Mouse (Mus musculus) midbrain, embryonic 11.5 days (tissue): Measurements from ENCODE around the gene Tor1aip2. TPM values are rescaled to one million over a fixed set of nuclear protein-coding genes. Genes with fewer than 3 reads are reported as not detected.

Source experiments
- ATAC-seq: fragments of 200-750 bp; cut with Nextera tagmentation; 2 replicates; pipeline ENCODE4 v1.8.0; 2017; ENCODE audit warnings: moderate TSS enrichment, moderate library complexity; ENCODE audit not compliant: low FRiP score
- DNase-seq: peaks from one replicate; pipeline ENCODE4 v3.0.0; 2015; ENCODE audit warnings: low spot score; ENCODE audit errors: missing footprints
- H3K27ac ChIP-seq: fragments of 300-500 bp; sonication (generic); 2 replicates; pipeline ENCODE4 v1.5.1; 2014; ENCODE audit warnings: low read depth, low read length
- H3K27me3 ChIP-seq: fragments of 300-500 bp; sonication (generic); 2 replicates; pipeline ENCODE4 v1.6.1; 2014; ENCODE audit warnings: mild to moderate bottlenecking, low read length, moderate library complexity, mixed read lengths; ENCODE audit not compliant: control insufficient read depth, insufficient read depth
- H3K36me3 ChIP-seq: fragments of 300-500 bp; sonication (generic); 2 replicates; pipeline ENCODE4 v1.6.1; 2014; ENCODE audit warnings: mild to moderate bottlenecking, low read length, moderate library complexity, mixed read lengths; ENCODE audit not compliant: control insufficient read depth, insufficient read depth
- H3K4me1 ChIP-seq: fragments of 300-500 bp; sonication (generic); 2 replicates; pipeline ENCODE4 v1.6.1; 2014; ENCODE audit warnings: low read length; ENCODE audit not compliant: control insufficient read depth, insufficient read depth
- H3K4me2 ChIP-seq: fragments of 300-500 bp; sonication (generic); 2 replicates; pipeline ENCODE4 v1.6.1; 2014; ENCODE audit warnings: mild to moderate bottlenecking, moderate library complexity
- H3K4me3 ChIP-seq: fragments of 300-500 bp; sonication (generic); 2 replicates; pipeline ENCODE4 v1.5.1; 2014; ENCODE audit warnings: low read depth, low read length
- H3K9ac ChIP-seq: fragments of 300-500 bp; sonication (generic); 2 replicates; pipeline ENCODE4 v1.6.1; 2014; ENCODE audit warnings: low read length
- H3K9me3 ChIP-seq: fragments of 300-500 bp; sonication (generic); 2 replicates; pipeline ENCODE4 v1.6.1; 2016; ENCODE audit warnings: low read length; ENCODE audit not compliant: control insufficient read depth
- WGBS: fragments of 180-500 bp; shearing (Covaris S2); extraction: QIAGEN DNeasy Blood & Tissue Kit; methylation state at CpG from one replicate; pipeline ENCODE4 v1.1.7; 2014; 5-methylcytosine and 5-hydroxymethylcytosine counted together
- polyA plus RNA-seq: library from polyadenylated mRNA; unstranded; fragments of >200 nt; fragmentation: Nextera tagmentation; extraction: Ambion mirVana; gene quantifications from 2 replicates; pipeline ENCODE4 v1.2.1, GENCODE M21; 2014

The Tor1aip2 gene
- polyA plus RNA-seq, 1 experiment from 2014 or later: 115 TPM

GRCm38 (mm10) chr1:156087586-156087985, 52.4 kb downstream of the Tor1aip2 start:
- WGBS: 87% methylated on average over 5 of the region's 5 CpGs
- Histone ChIP-seq H3K4me3 (no peak overlapping the region), H3K27me3 (no peaks in the 10 kb centered on the region), H3K9me3 (no peaks in the 10 kb centered on the region), H3K4me1 (no peaks in the 10 kb centered on the region), H3K27ac (no peak overlapping the region), H3K36me3 (no peaks in the 10 kb centered on the region), H3K4me2 (no peak overlapping the region), H3K9ac (no peak overlapping the region)
- ATAC-seq (no peak), DNase-seq (no peak)

DNA sequence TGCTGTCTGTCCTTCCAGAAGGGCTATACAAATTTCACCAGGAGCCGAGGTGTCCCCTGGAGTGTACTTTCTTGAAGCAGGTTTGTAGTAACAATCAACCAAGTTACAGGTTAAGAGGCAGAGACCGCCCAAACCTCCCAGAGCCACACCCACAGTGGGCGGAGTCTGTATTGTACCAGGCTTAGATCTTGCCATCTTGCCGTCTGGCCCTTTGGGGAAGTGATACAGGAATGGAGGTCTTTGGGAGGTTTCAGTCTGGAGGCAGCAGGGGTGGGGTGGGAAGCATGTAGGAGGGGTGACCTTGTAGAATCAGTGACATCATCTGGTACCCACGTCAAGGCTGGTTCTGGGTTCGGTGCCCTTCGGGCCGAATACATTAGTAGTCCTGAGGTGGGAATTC, 54.4 kb downstream of the Tor1aip2 start:
- no peaks in the 10 kb centered on the region for H3K36me3 ChIP-seq
- H3K4me3 ChIP-seq: no peak overlapping the region
- H3K27me3 ChIP-seq: no peaks in the 10 kb centered on the region
- H3K27ac ChIP-seq: no peak overlapping the region
- H3K9ac ChIP-seq: no peak overlapping the region
- H3K4me1 ChIP-seq: no peaks in the 10 kb centered on the region
- DNase-seq (no peak), ATAC-seq (no peak; the same call in none of the 2 replicates)
- no peaks in the 10 kb centered on the region for H3K9me3 ChIP-seq
- H3K4me2 ChIP-seq: no peak overlapping the region
- 75% methylated on average over 8 of the region's 8 CpGs for WGBS

DNA sequence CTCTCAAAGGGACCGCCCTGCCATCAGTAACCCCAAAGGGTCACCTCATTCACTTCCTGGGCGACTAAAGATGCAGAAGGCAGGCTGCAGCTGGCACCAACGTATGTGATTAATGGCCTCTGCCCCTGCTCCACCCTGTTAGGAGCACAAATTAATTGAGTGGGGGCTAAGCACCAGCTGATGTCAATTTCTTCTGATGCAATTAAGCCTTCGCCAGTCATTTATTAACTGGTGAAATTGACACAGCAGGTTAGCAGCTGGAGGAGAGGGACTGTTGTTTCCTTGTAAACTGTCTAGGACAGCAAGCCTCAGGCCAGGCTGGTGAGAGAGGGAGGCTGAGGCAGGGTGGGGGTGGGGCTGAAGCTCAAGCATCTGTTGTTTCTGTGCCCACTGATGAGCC, 54.8 kb downstream of the Tor1aip2 start:
- H3K27ac ChIP-seq: no peak overlapping the region
- WGBS: 68% methylated on average over 4 of the region's 4 CpGs

DNA sequence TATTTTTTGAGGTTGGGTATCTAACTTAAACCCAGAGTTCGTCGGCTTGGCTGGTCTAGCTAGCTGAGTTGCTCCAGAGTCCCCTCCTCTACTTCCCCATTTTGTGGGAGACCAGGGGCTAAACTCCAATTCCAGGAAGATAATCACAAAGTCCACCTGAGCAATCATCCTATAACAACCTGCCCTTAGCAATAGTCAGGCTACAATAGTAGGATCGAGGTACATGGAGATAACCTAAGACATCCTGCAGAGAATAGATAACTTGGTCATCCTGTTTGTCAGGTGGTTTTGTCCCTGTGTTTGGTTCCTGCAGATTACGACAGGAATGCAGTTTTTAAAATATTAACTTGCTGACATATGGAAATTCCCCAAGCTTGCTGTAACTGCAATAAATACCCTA, 56.6 kb downstream of the Tor1aip2 start:
- Histone ChIP-seq H3K27ac (no peak overlapping the region), H3K9me3 (no peaks in the 10 kb centered on the region), H3K9ac (no peak overlapping the region), H3K4me2 (no peak overlapping the region), H3K4me1 (no peaks in the 10 kb centered on the region), H3K36me3 (no peaks in the 10 kb centered on the region), H3K4me3 (no peak overlapping the region), H3K27me3 (no peaks in the 10 kb centered on the region)
- no peak for ATAC-seq
- 91% methylated on average over 4 of the region's 4 CpGs for WGBS
- no peak for DNase-seq

More for the DNA sequence above, 54.8 kb downstream of the Tor1aip2 start:
- ATAC-seq (peak; percentile 74; the same call in 1 of the 2 replicates), DNase-seq (no peak)
- Histone ChIP-seq H3K4me1 (no peaks in the 10 kb centered on the region), H3K4me3 (no peak overlapping the region), H3K9me3 (no peaks in the 10 kb centered on the region), H3K4me2 (no peak overlapping the region), H3K9ac (no peak overlapping the region), H3K36me3 (no peaks in the 10 kb centered on the region), H3K27me3 (no peaks in the 10 kb centered on the region)

GRCm38 (mm10) chr1:156103763-156104162, 68.6 kb downstream of the Tor1aip2 start:
- H3K9me3 ChIP-seq: no peaks in the 10 kb centered on the region
- H3K27me3 ChIP-seq: no peaks in the 10 kb centered on the region
- no peaks in the 10 kb centered on the region for H3K36me3 ChIP-seq
- no peak overlapping the region for H3K27ac ChIP-seq
- H3K4me2 ChIP-seq: no peak overlapping the region
- DNase-seq (no peak), ATAC-seq (no peak)
- no peak overlapping the region for H3K9ac ChIP-seq
- H3K4me3 ChIP-seq: no peak overlapping the region
- H3K4me1 ChIP-seq: peaks cover 2% of the 10 kb centered on the region; the same call in 1 of the 2 replicates
- WGBS: 96% methylated on average over 2 of the region's 2 CpGs

GRCm38 (mm10) chr1:156105381-156105780, 70.2 kb downstream of the Tor1aip2 start:
- Histone ChIP-seq H3K4me2 (no peak overlapping the region), H3K9ac (no peak overlapping the region), H3K4me1 (peaks cover 4% of the 10 kb centered on the region; the same call in 1 of the 2 replicates), H3K4me3 (no peak overlapping the region), H3K27ac (no peak overlapping the region), H3K27me3 (no peaks in the 10 kb centered on the region), H3K36me3 (no peaks in the 10 kb centered on the region), H3K9me3 (no peaks in the 10 kb centered on the region)
- WGBS: 88% methylated on average over 2 of the region's 2 CpGs
- no peak for DNase-seq
- no peak for ATAC-seq

GRCm38 (mm10) chr1:156107424-156107823, 72.2 kb downstream of the Tor1aip2 start:
- no peak for DNase-seq
- no peaks in the 10 kb centered on the region for H3K27me3 ChIP-seq
- no peak for ATAC-seq
- no peaks in the 10 kb centered on the region for H3K9me3 ChIP-seq
- no peak overlapping the region for H3K4me3 ChIP-seq
- H3K4me1 ChIP-seq: peaks cover 4% of the 10 kb centered on the region; the same call in 1 of the 2 replicates
- no peaks in the 10 kb centered on the region for H3K36me3 ChIP-seq
- H3K4me2 ChIP-seq: no peak overlapping the region
- no peak overlapping the region for H3K27ac ChIP-seq
- no peak overlapping the region for H3K9ac ChIP-seq
- 92% methylated on average over 2 of the region's 2 CpGs for WGBS

DNA sequence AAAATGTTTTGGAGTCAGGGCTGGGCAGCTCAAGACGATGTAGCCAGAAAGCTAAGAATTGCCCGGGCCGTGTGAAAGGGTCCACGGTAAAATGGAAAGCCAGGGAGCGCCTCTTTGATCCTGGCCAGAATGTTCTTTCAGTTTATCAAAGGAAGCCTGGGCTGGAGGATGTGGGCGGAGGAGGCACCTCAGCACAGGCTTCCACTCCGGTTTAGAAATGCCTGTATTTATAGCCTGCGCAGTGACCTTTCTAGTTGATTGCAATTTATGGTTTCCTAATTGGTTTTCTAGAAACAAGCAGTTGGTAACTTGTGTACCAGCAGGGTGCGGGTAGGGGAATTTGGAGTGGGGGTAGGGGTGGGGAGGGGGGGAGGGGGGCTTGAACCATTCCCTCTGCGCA, 73.2 kb downstream of the Tor1aip2 start:
- Histone ChIP-seq H3K4me3 (no peak overlapping the region), H3K36me3 (no peaks in the 10 kb centered on the region), H3K4me1 (peaks cover 4% of the 10 kb centered on the region; the same call in 1 of the 2 replicates), H3K9ac (no peak overlapping the region), H3K4me2 (no peak overlapping the region), H3K9me3 (no peaks in the 10 kb centered on the region), H3K27ac (no peak overlapping the region), H3K27me3 (no peaks in the 10 kb centered on the region)
- WGBS: 38% methylated on average over 10 of the region's 10 CpGs
- ATAC-seq (peak; percentile 27; the same call in 1 of the 2 replicates), DNase-seq (no peak)

DNA sequence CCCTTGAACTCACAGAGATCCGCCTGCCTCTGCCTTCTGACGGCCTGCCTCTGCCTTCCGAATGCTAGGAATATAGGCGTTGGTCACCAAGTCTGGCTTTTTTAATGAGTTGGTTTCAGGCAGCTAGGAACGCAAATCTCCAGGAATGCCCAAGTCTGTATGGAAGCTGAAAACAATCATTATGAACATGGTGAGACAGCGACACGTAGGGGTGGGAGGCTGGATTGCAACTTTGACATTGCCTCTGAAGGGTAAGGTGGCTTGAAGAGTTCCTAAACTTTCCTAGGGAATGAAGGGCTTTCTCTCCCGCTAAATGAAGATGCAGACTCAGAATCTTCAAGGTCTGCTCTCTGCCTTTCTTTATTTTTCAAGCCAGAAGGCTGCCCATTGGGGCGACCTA, 75.9 kb downstream of the Tor1aip2 start:
- no peaks in the 10 kb centered on the region for H3K36me3 ChIP-seq
- H3K4me1 ChIP-seq: peaks cover 6% of the 10 kb centered on the region
- H3K4me2 ChIP-seq: no peak overlapping the region
- no peak overlapping the region for H3K9ac ChIP-seq
- no peak for ATAC-seq
- no peaks in the 10 kb centered on the region for H3K9me3 ChIP-seq
- DNase-seq: no peak
- no peak overlapping the region for H3K4me3 ChIP-seq
- no peaks in the 10 kb centered on the region for H3K27me3 ChIP-seq
- 71% methylated on average over 9 of the region's 9 CpGs for WGBS
- H3K27ac ChIP-seq: no peak overlapping the region
